Mouse (Mus musculus): ENCODE data around the gene Ifitm5.

GRCm38 (mm10) chr7:140956556-140956869 is 6.4 kb upstream of the Ifitm5 start:
- peak; percentile 29; the same call in 1 of the 2 replicates for TF ChIP-seq CTCF (IDR thresholded peaks at IDR 0.05)
- TF ChIP-seq EP300 (IDR thresholded peaks at IDR 0.05), result peak; percentile 93; the same call in 1 of the 2 replicates

All from lung, postnatal 0 days (tissue).